Mouse (Mus musculus) monocyte, adult 2 months (primary cell): ENCODE measurements around the gene Slc9a3r1.
A peak's percentile ranks its signal among the peaks of the same experiment; 100 is the strongest.

Experiments
- DNase-seq, 2 experiments: peaks; one replicate each; pipeline ENCODE4 v3.0.0; 2022; ENCODE audit warnings: low spot score in 2 of 2, low read depth in 1 of 2

Gene Slc9a3r1

DNA sequence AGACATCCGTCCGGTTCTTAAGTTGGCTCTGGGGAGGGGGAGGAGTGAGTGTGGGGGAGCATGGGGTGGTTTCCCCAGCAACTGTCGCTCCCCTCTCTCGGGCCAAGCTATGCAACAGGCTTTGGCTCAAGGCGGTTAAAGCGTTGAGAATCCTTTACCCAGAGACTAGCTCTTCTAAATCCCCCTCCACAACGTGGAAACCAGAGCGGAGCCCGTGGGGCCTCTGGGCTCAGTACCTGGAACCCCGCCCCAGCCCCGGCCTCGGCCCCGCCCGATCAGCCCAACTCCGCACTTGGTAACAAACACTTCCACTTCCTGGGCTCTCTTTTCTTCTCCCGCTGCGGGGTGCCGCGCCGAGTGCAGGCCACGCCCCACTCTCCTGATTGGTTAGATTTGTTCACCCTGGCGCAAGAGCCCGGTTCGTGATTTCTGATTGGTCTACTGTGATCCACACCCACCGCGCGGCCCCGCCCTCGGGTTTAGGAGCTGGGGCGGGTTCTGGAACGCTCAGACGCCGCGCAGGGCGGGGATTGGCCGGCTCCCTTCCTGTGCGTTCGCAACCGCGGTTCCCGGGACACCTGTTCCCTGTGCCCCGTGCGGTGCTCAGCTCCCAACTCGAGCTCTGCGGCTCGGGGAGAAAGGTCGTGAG, at the start of gene Slc9a3r1:
Gene Slc9a3r1 (plus strand): TSS at position 510 of the 649 bp plus-strand sequence.
- peak; percentile 98 for DNase-seq

DNA sequence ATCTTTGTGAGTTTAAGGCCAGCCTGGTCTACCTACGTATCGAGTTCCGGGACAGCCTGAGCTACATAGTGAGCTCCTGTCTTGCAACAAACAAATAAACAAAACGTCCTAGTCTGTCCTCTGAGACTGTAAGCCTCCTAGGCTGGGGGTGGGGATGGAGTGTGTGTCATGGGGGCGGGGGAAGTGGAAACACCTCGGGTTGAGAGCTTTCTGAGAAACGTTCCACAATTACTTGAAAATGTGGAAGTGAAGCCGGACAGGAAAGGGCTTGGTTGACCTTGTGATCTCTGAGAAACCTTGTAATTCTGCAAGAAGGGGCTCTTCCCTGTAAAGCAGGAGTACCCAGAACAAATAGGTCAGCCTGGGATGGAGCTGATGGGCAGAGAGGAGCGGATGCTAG, 43.7 kb upstream of the Slc9a3r1 start:
- DNase-seq: peak in 1 of 2 experiments; percentile 54

DNA sequence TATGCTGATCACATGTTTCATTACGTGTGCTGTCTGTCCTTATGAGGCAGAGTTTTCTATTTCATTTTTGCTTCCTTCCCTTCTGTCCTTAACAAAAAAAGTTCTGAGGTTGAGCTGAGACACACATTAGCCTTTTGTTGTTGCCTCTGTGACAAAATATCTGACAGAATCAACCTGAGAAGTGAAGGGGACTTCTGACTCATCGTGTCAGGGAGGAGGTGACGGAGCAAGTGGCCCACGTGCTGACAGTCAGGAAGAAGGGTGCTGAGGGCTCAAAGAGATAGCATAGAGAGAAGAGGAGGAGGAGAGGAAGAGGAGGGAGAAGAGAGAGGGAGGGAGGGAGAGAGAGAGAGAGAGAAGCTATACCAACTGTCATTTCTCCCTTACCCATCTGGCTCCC, 34.7 kb upstream of the Slc9a3r1 start:
- DNase-seq: no peak

DNA sequence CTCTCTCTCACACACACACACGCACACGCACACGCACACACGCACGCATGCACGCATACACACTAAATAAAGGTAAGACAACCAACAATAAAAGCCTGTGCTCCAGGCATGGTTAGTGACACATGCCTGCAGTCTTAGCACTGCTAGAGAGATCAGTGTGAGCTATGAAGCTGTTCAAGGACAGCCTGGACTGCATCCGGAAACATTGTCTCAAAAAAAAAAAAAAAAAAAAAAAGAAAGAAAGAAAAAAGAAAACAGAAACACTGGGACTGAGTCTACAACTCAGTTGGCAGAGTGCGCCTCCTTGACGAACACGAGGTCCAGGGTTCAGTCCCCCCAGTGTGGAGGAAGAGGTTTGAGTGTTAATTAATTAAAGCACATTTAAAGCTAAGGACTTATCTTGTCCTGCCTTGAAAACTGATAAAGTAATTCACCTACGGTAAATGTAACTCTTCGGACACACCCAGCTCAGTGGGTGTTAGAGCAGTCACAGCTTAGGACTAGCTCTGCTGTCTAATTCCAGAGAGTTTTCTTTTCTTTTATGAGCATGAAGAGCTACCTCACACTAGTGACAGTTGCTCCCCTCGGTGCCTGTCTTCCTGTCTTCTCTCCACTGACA, 33.5 kb upstream of the Slc9a3r1 start:
- DNase-seq: no peak

DNA sequence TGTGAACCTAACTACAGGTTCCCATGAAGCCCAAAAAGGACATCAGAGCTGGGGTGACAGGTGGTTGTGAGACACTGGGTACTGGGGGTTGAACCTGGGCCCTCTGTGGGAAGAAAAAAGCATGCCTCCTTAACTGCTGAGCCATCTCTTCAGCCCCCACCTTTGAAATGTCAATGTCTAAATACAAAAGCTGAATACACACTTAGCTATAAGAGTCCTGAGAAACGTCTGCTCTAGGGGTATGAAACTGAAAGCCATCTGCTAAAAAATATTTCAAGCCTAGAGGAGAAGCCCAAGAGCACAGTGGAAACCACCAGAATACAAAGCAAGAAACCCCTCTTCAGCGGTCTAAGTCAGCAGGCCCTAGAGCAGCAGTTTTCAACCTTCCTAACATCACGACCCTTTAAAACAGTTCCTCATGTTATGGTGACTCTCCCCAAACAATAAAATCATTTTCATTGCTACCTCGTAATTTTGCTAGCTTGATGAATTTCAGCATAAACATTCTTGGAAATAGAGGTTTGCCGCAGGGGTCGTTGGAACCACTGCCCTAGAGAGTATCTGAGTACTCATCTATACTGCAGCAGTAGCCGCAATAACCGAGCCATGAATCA, 31.3 kb upstream of the Slc9a3r1 start:
- no peak for DNase-seq

DNA sequence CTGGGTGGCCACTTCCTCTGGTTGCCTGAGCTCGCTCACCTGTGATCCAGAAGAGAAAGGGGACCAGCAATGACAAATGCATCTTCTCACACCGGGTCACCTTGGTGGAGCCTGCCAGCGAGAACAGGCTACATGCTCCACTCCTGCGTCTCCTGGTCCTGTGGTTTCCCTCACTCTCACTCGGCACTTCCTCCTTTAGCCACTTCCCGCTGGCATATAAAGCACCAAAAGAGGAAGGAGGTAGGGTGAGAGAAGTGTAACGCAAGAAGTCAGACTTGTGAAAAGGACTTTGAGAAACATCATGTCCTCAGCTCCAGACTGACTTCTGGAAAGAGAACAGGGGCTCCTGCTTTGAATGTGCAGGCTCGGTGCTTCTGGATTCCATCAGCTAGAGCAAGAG, 29.3 kb upstream of the Slc9a3r1 start, which contains the start of gene Cd300lf:
Gene Cd300lf (minus strand): TSS at position 193 of the 400 bp plus-strand sequence.
- DNase-seq: peak; percentile 58 to 65

DNA sequence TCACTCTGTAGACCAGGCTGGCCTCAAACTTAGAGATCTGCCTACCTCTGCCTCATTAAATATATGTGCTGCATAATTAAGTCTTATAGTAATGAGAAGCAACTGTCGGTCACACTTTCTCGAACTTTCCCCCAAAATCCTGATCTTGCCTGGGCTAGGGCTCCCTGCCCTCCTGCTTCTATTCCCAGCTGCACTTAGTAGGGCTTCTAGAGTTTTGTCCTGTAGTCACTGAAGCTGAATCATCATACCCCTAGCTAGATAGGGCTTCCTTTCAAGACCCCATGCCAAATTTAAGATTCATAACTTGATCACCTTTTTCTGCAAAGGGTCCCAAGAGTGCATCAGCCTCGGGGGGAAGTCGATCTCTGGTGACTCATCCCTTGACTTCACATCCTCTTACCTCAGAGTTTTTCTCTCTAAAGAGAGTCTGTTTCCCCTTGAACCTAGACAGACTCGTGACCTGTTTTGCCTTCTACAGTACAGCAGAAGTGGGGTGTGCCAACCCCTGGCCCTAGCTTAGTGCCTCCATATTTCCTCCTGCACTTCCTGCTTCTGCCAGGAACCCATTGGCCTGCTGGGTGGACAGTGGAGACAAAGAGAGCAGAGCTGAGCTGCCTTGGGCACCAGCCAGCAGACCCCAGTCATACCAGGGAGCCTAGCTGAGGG, 24.4 kb upstream of the Slc9a3r1 start:
- DNase-seq: peak; percentile 33 to 54

DNA sequence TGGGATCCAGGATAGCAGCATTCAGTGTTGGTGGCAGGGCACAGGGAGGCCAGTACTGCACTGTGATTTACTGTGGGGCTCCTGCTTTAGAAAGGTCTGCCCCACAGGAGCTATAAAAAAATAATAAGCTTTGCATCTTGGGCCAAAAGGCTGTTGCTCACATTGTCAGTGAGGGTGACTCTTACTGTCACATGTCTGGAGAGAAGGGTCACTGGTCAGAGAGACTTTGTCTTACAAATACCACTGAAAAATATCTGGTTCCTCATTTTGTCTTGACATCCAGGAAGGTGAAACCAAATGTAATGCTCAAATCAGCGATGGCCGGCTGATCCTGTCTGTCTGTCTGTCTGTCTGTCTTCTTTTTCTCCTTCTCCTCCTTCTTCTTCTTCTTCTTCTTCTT, 21.2 kb upstream of the Slc9a3r1 start:
- no peak for DNase-seq

DNA sequence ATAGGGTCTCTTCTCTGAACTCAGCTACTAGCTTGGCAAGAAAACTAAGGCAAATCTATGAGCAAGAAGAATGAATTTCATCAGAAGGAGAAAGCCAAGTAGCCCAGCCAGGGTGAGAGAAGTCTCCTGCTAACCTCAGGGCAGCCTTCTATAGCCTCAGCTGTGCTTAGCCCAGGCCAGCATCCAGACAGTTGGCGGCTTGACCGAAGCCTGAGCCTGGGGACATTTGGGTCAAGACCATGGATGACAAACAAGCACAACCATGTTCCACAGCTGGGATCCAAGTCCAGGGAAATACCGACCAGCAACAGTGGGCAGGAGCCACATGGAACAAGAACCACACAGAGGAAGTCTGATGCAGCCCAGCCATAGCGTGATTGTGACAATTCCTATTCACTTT, 15.3 kb upstream of the Slc9a3r1 start:
- no peak for DNase-seq

DNA sequence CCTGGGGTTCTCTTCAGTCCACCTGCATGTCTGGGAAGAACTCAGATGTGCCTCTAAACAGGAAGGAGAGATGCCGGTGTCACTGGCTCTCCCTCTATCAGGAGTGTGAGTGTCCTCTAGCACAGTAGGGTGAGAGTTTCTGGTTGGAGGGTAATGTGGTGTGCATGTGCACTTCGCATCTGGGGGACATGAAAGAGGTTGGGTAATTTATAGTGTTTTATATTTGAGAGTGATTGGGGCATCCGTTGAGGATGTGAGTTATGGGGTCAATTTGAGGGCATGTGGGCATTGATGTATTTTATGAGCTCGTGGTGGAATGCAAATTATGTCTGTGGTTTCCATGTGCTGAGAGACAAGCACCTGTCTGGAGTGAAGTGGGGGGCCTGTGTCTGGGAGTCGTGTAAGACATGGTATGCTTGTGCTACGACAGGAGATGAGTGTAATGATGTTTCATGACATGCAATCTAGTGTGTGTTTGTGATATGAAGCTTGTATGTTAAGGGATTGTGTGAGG, 12.3 kb upstream of the Slc9a3r1 start:
- DNase-seq: no peak

DNA sequence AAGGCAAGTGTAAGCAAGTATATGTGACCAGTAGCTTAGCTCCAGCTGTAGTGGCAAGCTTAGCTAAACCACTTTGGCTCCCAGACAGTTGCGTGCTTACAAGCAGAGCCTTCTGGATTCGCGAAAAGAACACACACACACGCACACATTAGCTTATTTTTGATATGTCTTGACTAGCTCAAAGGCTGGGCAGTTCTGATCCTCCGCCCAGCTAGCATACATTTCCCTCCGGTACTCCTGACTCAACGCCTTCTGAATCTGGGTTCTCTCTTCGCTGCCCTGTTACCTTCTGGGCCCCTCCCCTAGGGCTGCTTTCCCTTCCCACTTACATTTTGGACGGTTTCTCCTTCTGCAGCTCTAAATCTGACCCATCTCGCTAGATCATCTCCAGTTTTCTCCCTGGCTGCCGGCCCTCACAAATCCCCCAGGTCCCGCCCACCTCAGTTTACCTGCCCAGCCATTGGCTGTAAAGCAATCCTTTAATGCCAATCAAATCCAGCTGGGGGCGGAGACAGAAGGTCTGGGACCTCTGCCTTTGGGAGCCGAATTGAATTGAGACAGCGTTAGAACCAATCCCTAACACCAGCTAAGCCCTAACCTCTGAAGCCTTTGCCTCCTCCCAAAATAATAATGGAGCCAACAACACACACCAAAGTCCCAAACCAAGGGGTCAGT, 11.2 kb upstream of the Slc9a3r1 start:
- no peak for DNase-seq

DNA sequence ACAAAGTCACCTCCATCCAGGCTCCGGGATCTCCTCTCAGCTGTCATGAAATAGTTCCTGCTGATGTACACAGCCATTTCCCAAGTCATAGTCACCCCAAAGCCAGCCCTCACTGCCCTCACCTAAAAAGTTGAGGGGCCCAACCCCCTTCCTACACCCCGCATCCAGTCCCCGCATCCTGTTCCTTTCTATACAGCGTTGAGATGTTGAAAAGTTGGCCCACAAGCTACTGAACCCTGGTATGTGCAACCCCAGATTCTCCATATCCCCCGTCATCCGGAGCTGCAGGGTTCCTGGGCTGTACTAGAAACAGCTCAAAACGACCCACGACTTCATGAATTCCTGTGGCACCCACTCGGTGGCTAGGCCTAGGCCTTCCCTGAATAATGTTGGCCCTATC, 10.1 kb upstream of the Slc9a3r1 start:
- DNase-seq: no peak

DNA sequence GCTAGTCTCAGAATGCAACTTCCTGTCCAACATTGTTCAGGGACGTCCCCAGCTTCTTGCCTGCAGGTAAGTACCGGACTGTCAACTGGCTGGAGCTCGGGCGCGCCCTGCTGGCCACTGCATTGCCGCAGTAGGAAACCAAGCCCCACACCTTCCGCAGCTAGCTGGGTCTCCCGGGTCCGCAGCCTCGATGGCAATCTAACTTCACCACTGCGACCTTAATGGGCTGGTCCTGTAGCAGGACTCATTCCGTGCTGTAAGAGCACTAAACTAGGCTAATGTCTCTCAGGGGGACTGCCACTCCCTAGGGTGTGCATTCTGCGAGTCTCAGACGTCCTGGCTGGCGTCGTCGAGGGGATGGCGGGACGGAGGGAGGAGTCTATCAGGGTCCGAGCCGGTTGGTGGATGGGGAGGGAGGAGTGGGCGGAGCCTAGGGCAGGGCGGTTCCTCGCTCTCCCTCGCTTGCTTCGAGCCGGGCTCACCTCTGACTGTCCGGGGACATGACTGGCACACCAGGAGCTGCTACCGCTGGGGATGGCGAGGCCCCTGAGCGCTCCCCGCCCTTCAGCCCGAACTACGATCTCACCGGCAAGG, 9.3 kb upstream of the Slc9a3r1 start:
- peak in 1 of 2 experiments; percentile 70 for DNase-seq

DNA sequence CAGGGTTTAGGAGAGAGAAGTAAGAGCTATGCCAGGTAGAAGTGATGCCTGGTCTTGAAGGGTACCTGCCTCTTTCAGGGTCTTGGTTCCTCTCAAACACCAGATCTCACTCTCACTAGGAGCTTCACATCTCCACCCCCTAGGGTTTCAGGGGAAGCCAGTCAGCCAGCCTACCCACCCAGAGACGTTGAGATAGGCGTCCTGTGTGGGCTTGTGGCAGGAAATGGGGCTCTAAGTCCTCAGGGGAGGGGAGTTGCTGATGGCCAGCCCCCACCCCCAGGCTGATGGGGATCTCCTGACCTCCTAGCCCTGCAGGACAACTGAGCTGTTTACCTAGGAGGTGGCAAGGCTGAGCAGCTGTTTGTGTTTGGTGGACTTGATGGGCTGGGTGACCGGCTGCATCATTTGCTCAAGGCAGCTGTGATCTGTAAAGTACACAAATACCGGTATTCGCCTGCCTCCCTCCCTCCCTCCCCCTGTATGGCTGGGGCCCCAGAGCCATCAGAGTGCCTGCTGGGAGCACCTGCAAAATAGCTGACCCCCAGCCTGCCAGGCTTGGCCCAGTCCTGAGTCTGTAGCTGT, 8.0 kb upstream of the Slc9a3r1 start:
- no peak for DNase-seq

DNA sequence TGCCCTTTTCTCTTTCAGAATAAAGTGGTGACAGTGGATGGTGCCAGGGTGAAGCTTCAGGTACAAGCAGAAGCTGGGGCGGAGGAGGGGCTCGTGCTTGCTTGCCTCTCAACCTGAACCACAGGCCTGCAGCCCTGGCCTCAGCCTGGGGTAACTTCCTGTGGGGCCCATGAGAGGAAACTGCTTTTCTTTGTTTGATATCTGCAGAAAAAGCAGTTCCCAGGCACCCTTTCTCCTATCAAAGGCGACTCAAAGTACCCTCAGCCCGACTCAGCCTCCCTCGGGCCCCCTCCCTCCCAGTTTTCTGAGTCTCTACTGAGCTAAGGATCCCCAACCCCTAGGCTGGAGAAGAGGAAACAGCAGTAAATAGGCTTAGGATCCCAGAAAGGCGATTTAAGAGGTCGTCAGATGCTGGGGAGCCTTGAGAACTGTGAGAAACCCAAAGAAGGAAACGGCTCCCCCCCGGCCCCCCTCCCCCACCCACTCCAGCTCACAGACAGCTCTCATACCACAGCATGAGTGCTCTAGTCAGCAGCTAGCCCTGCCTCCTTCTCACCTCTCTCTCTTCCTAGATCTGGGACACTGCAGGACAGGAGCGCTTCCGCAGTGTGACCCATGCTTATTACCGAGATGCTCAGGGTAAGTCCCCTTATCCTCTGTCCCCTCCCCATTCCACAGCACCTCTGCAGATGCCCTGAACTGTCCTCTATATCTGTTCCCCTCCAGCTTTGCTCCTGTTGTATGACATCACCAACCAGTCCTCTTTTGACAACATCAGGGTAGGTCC, 5.0 kb upstream of the Slc9a3r1 start:
- DNase-seq: no peak

DNA sequence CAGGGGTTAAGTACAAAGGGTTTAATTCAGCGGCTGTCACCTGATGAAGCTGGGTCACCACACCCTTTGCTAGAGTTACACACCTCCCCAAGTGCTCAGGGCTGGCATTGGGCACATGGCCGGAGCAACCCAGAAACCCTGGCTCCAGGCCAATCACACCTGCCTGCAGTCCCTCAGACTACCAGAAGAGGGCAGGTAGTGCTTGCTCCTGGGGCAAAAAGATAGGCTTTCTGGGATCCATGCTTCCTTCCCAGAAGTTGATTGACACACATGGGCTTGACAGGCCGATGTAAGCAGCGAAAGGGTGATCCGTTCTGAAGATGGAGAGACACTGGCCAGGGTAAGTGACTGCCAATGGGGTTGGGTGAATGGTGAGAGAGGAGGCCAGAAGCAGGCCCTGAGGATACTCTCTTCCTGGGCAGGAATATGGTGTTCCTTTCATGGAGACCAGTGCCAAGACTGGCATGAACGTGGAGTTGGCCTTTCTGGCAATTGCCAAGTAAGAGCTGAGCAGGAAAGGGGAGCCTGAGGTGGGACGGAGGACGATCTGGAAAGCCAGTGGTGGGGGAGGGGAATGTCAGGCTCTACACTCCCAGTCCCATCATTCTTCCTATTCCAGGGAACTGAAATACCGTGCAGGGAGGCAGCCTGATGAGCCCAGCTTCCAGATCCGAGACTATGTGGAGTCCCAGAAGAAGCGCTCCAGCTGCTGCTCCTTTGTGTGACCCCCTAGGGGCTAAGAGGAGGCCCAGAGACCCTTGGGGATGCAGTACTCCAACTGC, 2.9 kb upstream of the Slc9a3r1 start:
- DNase-seq: peak in 1 of 2 experiments; percentile 73

DNA sequence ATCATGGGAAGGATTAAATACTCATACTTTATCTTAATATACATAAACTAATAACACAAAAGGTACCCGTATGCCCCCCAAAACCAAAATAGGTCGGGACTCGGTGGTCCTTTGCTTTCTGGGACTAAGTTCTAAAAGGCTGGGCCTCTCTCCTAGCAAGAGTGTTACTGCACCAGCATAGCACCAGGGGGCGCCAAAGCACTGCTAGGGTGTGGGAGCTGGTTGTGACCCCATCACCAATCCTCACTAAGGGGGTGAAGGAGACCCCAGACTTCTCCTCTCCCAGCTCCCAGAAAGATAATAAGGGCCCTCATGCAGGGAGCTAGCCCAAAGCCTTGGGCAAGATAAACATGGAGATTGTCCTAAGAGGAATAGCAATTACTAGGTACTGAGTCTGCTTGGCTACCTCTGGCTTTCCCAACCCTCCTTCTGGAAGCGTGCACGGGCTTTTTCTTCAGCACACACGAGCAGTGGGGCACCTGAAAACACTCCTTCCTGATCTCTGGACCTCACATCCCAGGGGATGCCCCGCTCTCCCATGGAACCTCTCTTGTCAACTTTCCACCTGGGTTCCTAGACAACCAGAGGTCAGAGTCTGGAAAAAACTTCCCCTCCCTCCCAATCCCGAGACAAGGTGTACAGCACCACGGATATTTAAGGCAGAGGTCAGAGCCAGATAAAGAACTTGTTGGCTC, 2.1 kb upstream of the Slc9a3r1 start:
- DNase-seq: peak; percentile 44 to 66

DNA sequence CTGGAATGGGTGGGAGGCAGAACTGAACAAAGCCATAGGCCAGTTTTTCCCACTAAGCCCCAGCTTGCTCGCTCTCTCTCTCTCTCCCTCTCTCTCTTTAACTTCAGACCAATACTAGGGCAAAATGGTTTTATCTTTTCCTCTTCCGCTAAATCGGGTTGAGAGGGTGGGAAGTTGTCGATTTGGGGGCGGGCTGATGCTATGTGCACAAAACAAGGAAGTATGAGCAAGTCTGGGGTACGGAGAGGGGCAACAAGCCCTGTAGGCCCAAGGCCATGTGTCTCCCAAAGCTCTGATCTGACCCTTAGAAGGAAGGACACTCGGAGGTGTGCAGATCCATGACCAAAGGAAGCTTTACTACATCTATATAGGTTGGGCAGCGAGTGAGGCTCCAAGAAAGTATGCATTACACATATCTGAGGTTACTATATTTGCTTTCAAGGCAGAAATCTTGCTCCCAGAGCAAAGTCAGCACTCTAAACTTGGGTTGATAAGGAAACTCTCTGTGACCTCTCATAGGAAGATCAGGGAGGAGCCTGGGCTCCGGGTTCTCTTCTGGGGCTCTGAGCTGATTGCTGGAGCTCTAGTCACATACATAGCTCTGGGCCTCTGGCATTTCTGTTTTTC, 1.4 kb upstream of the Slc9a3r1 start:
- DNase-seq: no peak
